Mouse (Mus musculus) liver, embryonic 14.5 days (tissue): ENCODE measurements around the gene Ccdc120. TPM values are rescaled to one million over a fixed set of nuclear protein-coding genes. Genes with fewer than 3 reads are reported as not detected.
A peak's percentile ranks its signal among the peaks of the same experiment; 100 is the strongest.

ENCODE experiments used
- ATAC-seq: fragments of 200-750 bp; cut with Nextera tagmentation; 2 replicates; pipeline ENCODE4 v1.8.0; 2017; ENCODE audit warnings: moderate number of reproducible peaks, mild to moderate bottlenecking, moderate library complexity; ENCODE audit not compliant: insufficient read depth
- DNase-seq, 3 experiments: peaks; one replicate each; pipeline ENCODE4 v3.0.0-alpha.2; 2012 to 2013; ENCODE audit warnings: low read depth in 3 of 3, low spot score in 3 of 3
- H3K27ac ChIP-seq: fragments of 300-500 bp; sonication (generic); 2 replicates; pipeline ENCODE4 v1.5.1; 2014; ENCODE audit warnings: moderate library complexity, mild to moderate bottlenecking, control low read depth, inconsistent platforms
- H3K27me3 ChIP-seq: fragments of 300-500 bp; sonication (generic); 2 replicates; pipeline ENCODE4 v1.6.1; 2014; ENCODE audit warnings: mild to moderate bottlenecking, low read length, moderate library complexity; ENCODE audit not compliant: control insufficient read depth, insufficient read depth
- H3K36me3 ChIP-seq: fragments of 300-500 bp; sonication (generic); replicated peaks from 2 replicates; pipeline ENCODE4 v1.6.1; 2014; ENCODE audit warnings: low read depth; ENCODE audit not compliant: control insufficient read depth, insufficient read depth
- H3K4me1 ChIP-seq, 2 experiments: fragments of 200-500 bp in 1 of 2; fragments of 300-500 bp in 1 of 2; sonication (generic) in 1 of 2; replicated peaks; 2 replicates each; pipeline ENCODE4 v1.6.1; 2012 to 2014; ENCODE audit warnings: antibody characterized with exemption in 1 of 2, inconsistent platforms in 1 of 2, low read length in 1 of 2; ENCODE audit not compliant: control insufficient read depth in 2 of 2, insufficient read depth in 2 of 2
- H3K4me2 ChIP-seq: fragments of 300-500 bp; sonication (generic); 2 replicates; pipeline ENCODE4 v1.6.1; 2014; ENCODE audit warnings: low read depth, mild to moderate bottlenecking, control low read depth, moderate library complexity
- H3K4me3 ChIP-seq, 2 experiments: fragments of 200-500 bp in 1 of 2; fragments of 300-500 bp in 1 of 2; sonication (generic) in 1 of 2; 2 replicates each; pipeline ENCODE4 v1.5.1; 2012 to 2014; ENCODE audit warnings: low read depth in 2 of 2, low read length in 2 of 2, mild to moderate bottlenecking in 2 of 2, control low read depth in 1 of 2, inconsistent platforms in 1 of 2, moderate library complexity in 1 of 2; ENCODE audit not compliant: insufficient read depth in 1 of 2
- H3K9ac ChIP-seq: fragments of 300-500 bp; sonication (generic); replicated peaks from 2 replicates; pipeline ENCODE4 v1.6.1; 2014; ENCODE audit warnings: mild to moderate bottlenecking, control low read depth, moderate library complexity
- H3K9me3 ChIP-seq: fragments of 300-500 bp; sonication (generic); 2 replicates; pipeline ENCODE4 v1.6.1; 2016; ENCODE audit warnings: low read length, mixed read lengths; ENCODE audit not compliant: control insufficient read depth
- CTCF ChIP-seq: IDR thresholded peaks from 2 replicates; pipeline ENCODE4 v1.5.1; 2016; ENCODE audit warnings: antibody characterized with exemption, low read depth, control low read depth
- EP300 ChIP-seq: IDR thresholded peaks from 2 replicates; pipeline ENCODE4 v1.6.1; 2016; ENCODE audit warnings: antibody characterized with exemption, low read depth
- WGBS: fragments of 180-500 bp; shearing (Covaris S2); extraction: QIAGEN DNeasy Blood & Tissue Kit; methylation state at CpG from one replicate; pipeline ENCODE4 v1.1.7; 2014; ENCODE audit not compliant: insufficient replicate concordance; 5-methylcytosine and 5-hydroxymethylcytosine counted together
- polyA plus RNA-seq, 2 experiments: library from polyadenylated mRNA; depleted of rRNA in 1 of 2; stranded (reverse) in 1 of 2; unstranded in 1 of 2; fragments of >200 nt; fragmentation: Nextera tagmentation in 1 of 2; extraction: Ambion mirVana in 1 of 2; gene quantifications; 2 replicates each; pipeline versions ENCODE4 v1.2.1 to v1.2.3; 2012 to 2014

Ccdc120 gene
- polyA plus RNA-seq, 2 experiments = 1.4 to 1.5 TPM

DNA sequence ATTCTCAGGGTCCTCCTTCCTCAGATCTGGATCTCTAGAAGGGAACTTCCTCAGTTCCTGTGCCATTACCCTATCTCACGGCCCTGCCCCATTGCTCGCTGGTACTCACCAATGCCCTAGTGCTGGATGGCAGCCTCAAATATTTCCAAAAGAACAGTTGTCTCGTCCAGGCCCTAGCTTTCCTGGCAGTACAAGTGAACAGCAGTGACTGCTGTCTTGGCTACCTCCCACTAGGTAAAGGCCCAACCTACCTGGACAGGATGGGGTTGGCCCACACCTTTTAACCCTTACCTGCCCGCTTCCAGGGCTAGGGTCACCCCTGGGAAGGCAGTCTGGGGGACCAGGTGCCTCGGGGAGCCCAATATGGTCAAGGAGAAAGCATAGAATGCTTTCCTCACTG lies 9.6 kb downstream of the Ccdc120 start:
- TF ChIP-seq EP300 = no peak
- TF ChIP-seq CTCF = no peak
- WGBS = 37% methylated on average over 5 of the region's 5 CpGs
- Histone ChIP-seq H3K4me2 (peak overlapping the region; percentile 24; the same call in 1 of the 2 replicates), H3K36me3 (no peaks in the 10 kb centered on the region), H3K4me3 (no peak overlapping the region), H3K27ac (no peak overlapping the region), H3K9me3 (no peaks in the 10 kb centered on the region), H3K4me1 (peaks cover 0 to 12% of the 10 kb centered on the region in 2 experiments; a peak in 2 of 4 replicates), H3K9ac (no peak overlapping the region), H3K27me3 (no peaks in the 10 kb centered on the region)
- ATAC-seq (peak; percentile 27; the same call in 1 of the 2 replicates), DNase-seq (no peak)

DNA sequence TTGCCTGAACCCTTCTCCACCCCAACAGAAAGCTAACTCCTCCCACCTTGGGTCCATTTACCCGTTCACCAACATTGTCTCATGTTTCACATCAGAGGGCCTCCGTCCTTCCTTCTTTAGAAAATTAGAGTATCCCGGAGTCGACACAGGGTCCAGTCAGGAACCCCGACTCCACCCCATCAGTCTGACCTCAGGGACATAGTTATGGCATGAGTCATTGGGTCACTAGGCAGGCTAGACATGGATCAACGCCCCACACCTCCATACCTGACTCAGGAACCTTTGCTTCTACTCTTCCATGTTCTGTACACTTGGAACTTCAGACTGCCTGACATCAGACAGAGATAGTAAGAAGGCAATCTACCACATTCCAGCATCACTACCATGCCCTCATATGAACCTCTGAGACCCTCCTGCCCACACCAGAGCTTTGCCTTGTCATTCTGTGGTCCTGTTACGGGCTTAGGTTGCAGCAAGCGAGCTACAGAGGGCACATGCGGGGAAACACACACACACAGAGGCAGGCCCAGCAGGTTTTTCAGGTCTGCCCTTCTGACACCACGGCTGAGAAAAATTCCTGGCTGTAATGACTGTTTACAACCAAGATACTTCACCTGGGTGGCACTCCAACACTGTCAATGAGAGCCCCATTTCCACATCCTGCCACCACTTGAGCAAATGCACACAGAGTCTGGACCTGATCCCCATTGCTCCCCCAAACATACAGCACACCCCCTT lies 10.5 kb downstream of the Ccdc120 start:
- 51% methylated on average over 10 of the region's 10 CpGs for WGBS
- ATAC-seq = no peak
- H3K27ac ChIP-seq = no peak overlapping the region

DNA sequence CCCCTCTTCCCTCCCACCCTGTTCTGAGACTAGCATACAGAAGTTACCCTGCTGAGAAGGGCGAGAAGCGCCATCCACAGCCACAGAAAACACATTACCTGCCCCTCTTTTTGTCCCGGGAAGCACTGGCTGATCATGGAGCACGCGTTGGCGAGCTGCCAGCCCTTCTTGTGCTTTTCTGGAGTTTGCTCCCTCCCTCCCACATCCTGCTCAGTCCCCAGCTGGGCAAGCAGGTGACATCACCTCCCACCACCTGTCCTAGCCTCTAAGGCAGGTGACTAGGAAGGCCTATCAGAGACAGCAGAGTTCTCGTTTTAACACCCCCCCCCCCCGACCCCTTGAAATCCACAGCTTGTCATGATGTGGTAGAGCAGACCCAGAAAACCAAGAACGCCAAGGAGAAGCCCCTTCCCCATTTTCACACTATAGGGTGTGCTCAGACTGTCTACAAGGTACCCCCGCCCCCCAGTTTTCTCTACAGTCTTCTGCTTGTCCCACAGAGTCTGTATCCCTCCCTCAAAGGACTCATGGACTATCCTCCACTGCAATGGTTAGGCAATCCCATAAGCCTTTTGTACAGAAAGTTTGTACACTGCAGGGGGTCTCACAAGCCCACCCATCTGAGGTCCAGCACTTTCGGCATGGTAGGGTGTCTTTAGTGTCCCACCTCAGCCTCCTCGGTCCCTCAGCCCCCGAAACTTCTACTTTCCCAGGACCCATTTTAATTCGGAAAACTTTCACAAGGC lies 11.2 kb downstream of the Ccdc120 start:
- H3K4me3 ChIP-seq = no peak overlapping the region
- 67% methylated on average over 13 of the region's 14 CpGs for WGBS
- no peaks in the 10 kb centered on the region for H3K36me3 ChIP-seq
- no peak overlapping the region for H3K27ac ChIP-seq
- H3K4me1 ChIP-seq = peaks cover 0 to 12% of the 10 kb centered on the region in 2 experiments; a peak in 2 of 4 replicates
- H3K27me3 ChIP-seq = no peaks in the 10 kb centered on the region
- no peak overlapping the region for H3K4me2 ChIP-seq
- peak; percentile 64 for ATAC-seq
- TF ChIP-seq EP300 (no peak), CTCF (no peak)
- no peak for DNase-seq
- H3K9me3 ChIP-seq = no peaks in the 10 kb centered on the region
- H3K9ac ChIP-seq = no peak overlapping the region

More for the DNA sequence above, 10.5 kb downstream of the Ccdc120 start:
- no peaks in the 10 kb centered on the region for H3K27me3 ChIP-seq
- H3K36me3 ChIP-seq = no peaks in the 10 kb centered on the region
- no peak for DNase-seq
- no peaks in the 10 kb centered on the region for H3K9me3 ChIP-seq
- peak overlapping the region; percentile 24; the same call in 1 of the 2 replicates for H3K4me2 ChIP-seq
- peaks cover 0 to 12% of the 10 kb centered on the region in 2 experiments; a peak in 2 of 4 replicates for H3K4me1 ChIP-seq
- H3K4me3 ChIP-seq = no peak overlapping the region
- TF ChIP-seq EP300 = no peak
- TF ChIP-seq CTCF = no peak
- no peak overlapping the region for H3K9ac ChIP-seq

DNA sequence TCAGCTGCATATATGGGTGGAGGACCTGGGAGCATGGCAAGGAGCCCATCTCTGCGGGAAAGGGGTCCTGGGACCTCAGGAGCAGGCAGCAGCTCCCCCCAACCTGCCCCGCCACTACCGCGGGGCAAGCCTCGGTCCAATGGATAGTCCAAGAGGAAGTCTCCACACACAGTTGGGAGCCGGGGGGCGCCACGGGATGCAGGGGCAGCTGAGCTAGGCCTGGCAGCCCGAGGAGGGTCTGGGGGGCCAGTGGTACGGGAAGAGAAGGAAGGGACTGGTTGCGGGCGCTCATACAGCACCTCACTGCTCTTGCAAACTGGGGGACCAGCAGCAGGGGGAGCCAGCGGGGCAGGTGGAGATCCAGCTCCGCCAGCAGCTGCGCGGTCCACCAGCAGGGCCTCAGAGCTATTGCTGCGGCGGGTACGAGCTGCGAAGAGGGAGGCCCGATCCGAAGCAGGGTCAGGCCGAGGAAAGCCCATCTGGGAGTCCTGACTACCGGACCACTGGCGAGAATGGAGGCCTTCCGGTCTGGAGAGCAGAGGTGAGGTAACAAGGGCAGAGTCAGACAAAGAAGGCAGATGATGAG lies 17.0 kb downstream of the Ccdc120 start:
- Histone ChIP-seq H3K36me3 (no peaks in the 10 kb centered on the region), H3K27ac (no peak overlapping the region), H3K4me3 (peak overlapping the region; percentile 10 to 35; a peak in 1 of 4 replicates), H3K27me3 (no peaks in the 10 kb centered on the region), H3K4me1 (peaks cover 0 to 2% of the 10 kb centered on the region in 2 experiments; a peak in 1 of 4 replicates), H3K9me3 (no peaks in the 10 kb centered on the region), H3K9ac (no peak overlapping the region), H3K4me2 (peak overlapping the region; percentile 38)
- peak; percentile 88 for TF ChIP-seq CTCF
- TF ChIP-seq EP300 = no peak
- ATAC-seq = peak; percentile 60
- peak in 2 of 3 experiments; percentile 37 to 43 for DNase-seq
- WGBS = 19% methylated on average over 25 of the region's 26 CpGs

- DNase-seq = no peak
- Histone ChIP-seq H3K4me2 (peak overlapping the region; percentile 61), H3K27me3 (no peaks in the 10 kb centered on the region), H3K9me3 (no peaks in the 10 kb centered on the region), H3K9ac (no peak overlapping the region), H3K4me3 (peak overlapping the region; percentile 41 to 55; a peak in 3 of 4 replicates), H3K27ac (no peak overlapping the region), H3K36me3 (no peaks in the 10 kb centered on the region), H3K4me1 (peaks cover 0 to 2% of the 10 kb centered on the region in 2 experiments; a peak in 1 of 4 replicates)
- TF ChIP-seq CTCF (no peak), EP300 (no peak)
- 0 out of 2 replicates have a peak, but pooled peaks have one; percentile 2 for ATAC-seq
- 33% methylated on average over 4 of the region's 4 CpGs for WGBS
Observed at GRCm38 (mm10) chrX:7728922-7729265, 21.8 kb downstream of the Ccdc120 start.
